In genomic region chr11:70687601-70688199, GRCm38 (mm10) we compare ENCODE assay signal across 8 mouse cellular contexts. TPM values are rescaled to one million over a fixed set of nuclear protein-coding genes. Genes with fewer than 3 reads are reported as not detected.
DNase-seq lines count a peak whose midpoint lies in the region; ATAC-seq and TF ChIP-seq lines count a peak whose summit lies in the region.

Camta2 (minus strand) TSS chr11:70688105.

- H3K79me2 ChIP-seq in liver, adult 2 months (ENCODE audit: control insufficient read depth, insufficient read depth, low read length) = no peaks in the 10 kb centered on the region
- no peaks in the 10 kb centered on the region for H3K79me2 ChIP-seq in myocyte (ENCODE audit: control insufficient read depth, insufficient read depth)

- no peaks in the 10 kb centered on the region for H3K27me3 ChIP-seq in embryonic facial prominence, embryonic 14.5 days (replicated peaks; ENCODE audit: control insufficient read depth, insufficient read depth, low read length)
- H3K27me3 ChIP-seq in liver, adult 2 months (ENCODE audit: control insufficient read depth, insufficient read depth, low read length) = no peaks in the 10 kb centered on the region
- no peaks in the 10 kb centered on the region for H3K27me3 ChIP-seq in myocyte (ENCODE audit: control insufficient read depth, insufficient read depth, insufficient read length)
- no peaks in the 10 kb centered on the region; the same call in 1 of the 2 replicates for H3K27me3 ChIP-seq in splenic B cell, adult 2 months (ENCODE audit: control insufficient read depth, insufficient read depth, low read length, poor library complexity, severe bottlenecking)

- peak; percentile 86 for ATAC-seq in embryonic facial prominence, embryonic 14.5 days (ENCODE audit: low read depth)

- peak within 1 kb of the TSS; percentile 53 for H3ac ChIP-seq in myocyte (ENCODE audit: control insufficient read depth, insufficient read length)

- TF ChIP-seq CTCF in liver, adult 2 months (IDR thresholded peaks at IDR 0.05; ENCODE audit: low read depth, low read length) = peak; percentile 35

- H3K9ac ChIP-seq in embryonic facial prominence, embryonic 14.5 days (ENCODE audit: low read depth, low read length) = peak within 1 kb of the TSS; percentile 84
- peak within 1 kb of the TSS; percentile 94 for H3K9ac ChIP-seq in liver, adult 2 months (ENCODE audit: low read depth, low read length)

- TF ChIP-seq POLR2A in liver, adult 2 months (IDR thresholded peaks at IDR 0.05; ENCODE audit: extremely low read depth, insufficient read depth, low read length) = peak; percentile 43; the same call in 1 of the 2 replicates
- TF ChIP-seq POLR2A in myocyte (IDR thresholded peaks at IDR 0.05; ENCODE audit: insufficient read length, low read depth) = peak; percentile 82

- WGBS in embryonic facial prominence, embryonic 14.5 days = 0% methylated on average over 24 of the region's 55 CpGs
- under 1% methylated on average over 52 of the region's 55 CpGs for WGBS in liver, adult 2 months

- H3K4me2 ChIP-seq in embryonic facial prominence, embryonic 14.5 days (ENCODE audit: low read depth, low read length) = peak within 1 kb of the TSS; percentile 93
- peak within 1 kb of the TSS; percentile 94 for H3K4me2 ChIP-seq in myocyte (ENCODE audit: low read depth)

- H3K4me1 ChIP-seq in embryonic facial prominence, embryonic 14.5 days (ENCODE audit: control insufficient read depth, insufficient read depth, low read length) = 0 out of 2 replicates have a peak, but pooled peaks cover 8% of the 10 kb centered on the region
- H3K4me1 ChIP-seq in liver, adult 2 months (ENCODE audit: control insufficient read depth, insufficient read depth, low read length) = 0 out of 2 replicates have a peak, but pooled peaks cover 5% of the 10 kb centered on the region

- H3K36me3 ChIP-seq in embryonic facial prominence, embryonic 14.5 days (ENCODE audit: control insufficient read depth, insufficient read depth, low read length) = peaks cover 21% of the 10 kb centered on the region
- H3K36me3 ChIP-seq in liver, adult 2 months (ENCODE audit: control insufficient read depth, insufficient read depth, low read length) = peaks cover 2% of the 10 kb centered on the region; the same call in 1 of the 2 replicates
- no peaks in the 10 kb centered on the region for H3K36me3 ChIP-seq in myocyte (ENCODE audit: control insufficient read depth, insufficient read depth)
- H3K36me3 ChIP-seq in splenic B cell, adult 2 months (ENCODE audit: control insufficient read depth, insufficient read depth, low read length, poor library complexity, severe bottlenecking) = no peaks in the 10 kb centered on the region; the same call in 1 of the 2 replicates

- peak within 1 kb of the TSS; percentile 85 for H3K4me3 ChIP-seq in embryonic facial prominence, embryonic 14.5 days (ENCODE audit: low read depth, low read length)
- peak within 1 kb of the TSS; percentile 65 for H3K4me3 ChIP-seq in liver, adult 2 months (ENCODE audit: insufficient read depth, low read depth, low read length)
- H3K4me3 ChIP-seq in myocyte = peak within 1 kb of the TSS; percentile 68

- peak within 1 kb of the TSS; percentile 89 for H3K27ac ChIP-seq in embryonic facial prominence, embryonic 14.5 days (replicated peaks; ENCODE audit: low read depth, low read length)
- H3K27ac ChIP-seq in liver, adult 2 months (replicated peaks; ENCODE audit: insufficient read depth, low read depth, low read length) = peak within 1 kb of the TSS; percentile 58

- no peaks in the 10 kb centered on the region for H3K9me3 ChIP-seq in embryonic facial prominence, embryonic 14.5 days (ENCODE audit: control insufficient read depth, low read length)

- peak; percentile 91 for DNase-seq in 3134 (ENCODE audit: extremely low read depth, insufficient read length, low spot score)
- peak; percentile 95 for DNase-seq in adrenal gland, postnatal 14 days
- peak; percentile 88 for DNase-seq in embryonic facial prominence, embryonic 14.5 days (ENCODE audit: low spot score)
- peak; percentile 92 for DNase-seq in heart, adult 8-10 months (ENCODE audit: low spot score)
- peak; percentile 86 for DNase-seq in kidney, adult 9 months
- DNase-seq in liver, adult 2 months (ENCODE audit: extremely low read depth, low read depth, low spot score) = peak; percentile 51
- peak; percentile 76 for DNase-seq in splenic B cell, adult 2 months (ENCODE audit: low read depth, low spot score)

TF ChIP-seq in myocyte, 11 proteins besides CTCF, POLR2A, EP300 and RAD21:
- TF ChIP-seq MAX (IDR thresholded peaks at IDR 0.05; ENCODE audit: low read depth) (no peak), E2F4 (IDR thresholded peaks at IDR 0.05; ENCODE audit: insufficient read depth) (no peak), POLR2AphosphoS2 (IDR thresholded peaks at IDR 0.05; ENCODE audit: insufficient read length, low read depth) (peak; percentile 75), SRF (IDR thresholded peaks at IDR 0.05; ENCODE audit: control insufficient read depth, insufficient read length, low read depth) (peak; percentile 94), TCF12 (IDR thresholded peaks at IDR 0.05; ENCODE audit: insufficient read depth, poor library complexity, severe bottlenecking) (no peak)

RNA-seq across cellular contexts. Expression of gene Camta2, which starts in this region (rescaled TPM):
- total RNA-seq in adrenal gland, postnatal 14 days (2021) = 38.8 and 41.8 TPM in 2 replicates
- 12.6 and 12.8 TPM in 2 replicates for polyA plus RNA-seq in embryonic facial prominence, embryonic 14.5 days (2014; fragmentation: Nextera tagmentation; extraction: Ambion mirVana)
- 10 to 100 TPM; 32.4 to 41.1 (median 34.2) TPM for total RNA-seq in heart, adult 8-10 months (2022)
- 2.3 and 3.0 TPM in 2 replicates for total RNA-seq in liver, adult 2 months (2014; rRNA removed)
- 14.7 and 16.9 TPM in 2 replicates for polyA plus RNA-seq in liver, adult 2 months (2012; rRNA removed)
- 11.9 TPM for polyA plus RNA-seq in myocyte (2012; fragmentation: generic; extraction: Trizol)

Comparison
In these comparisons a context has a peak if more than half of its experiments do, and no peak if none do; other contexts are left out.
1. Peak in every context shown above with its lines: DNase-seq, ATAC-seq, H3K4me3 ChIP-seq and H3K27ac ChIP-seq.